Mouse (Mus musculus) kidney, embryonic 15.5 days (tissue): Measurements from ENCODE around the gene Kif26b. TPM values are rescaled to one million over a fixed set of nuclear protein-coding genes. Genes with fewer than 3 reads are reported as not detected.

Experiments
- ATAC-seq: fragments of 200-750 bp; cut with Nextera tagmentation; replicated peaks from 2 replicates; pipeline ENCODE4 v1.8.0; 2017; ENCODE audit warnings: moderate TSS enrichment; ENCODE audit not compliant: low FRiP score
- H3K27ac ChIP-seq: fragments of 300-500 bp; sonication (generic); 2 replicates; pipeline ENCODE4 v1.5.1; 2015; ENCODE audit warnings: mild to moderate bottlenecking, inconsistent platforms
- H3K27me3 ChIP-seq: fragments of 300-500 bp; sonication (generic); 2 replicates; pipeline ENCODE4 v1.6.1; 2015; ENCODE audit warnings: inconsistent platforms
- H3K36me3 ChIP-seq: fragments of 300-500 bp; sonication (generic); 2 replicates; pipeline ENCODE4 v1.6.1; 2015; ENCODE audit warnings: inconsistent platforms
- H3K4me1 ChIP-seq: fragments of 300-500 bp; sonication (generic); 2 replicates; pipeline ENCODE4 v1.6.1; 2015; ENCODE audit warnings: inconsistent platforms
- H3K4me2 ChIP-seq: fragments of 300-500 bp; sonication (generic); 2 replicates; pipeline ENCODE4 v1.6.1; 2015; ENCODE audit warnings: moderate library complexity, mild to moderate bottlenecking, inconsistent platforms
- H3K4me3 ChIP-seq: fragments of 300-500 bp; sonication (generic); replicated peaks from 2 replicates; pipeline ENCODE4 v1.5.1; 2015; ENCODE audit warnings: mild to moderate bottlenecking, inconsistent platforms
- H3K9ac ChIP-seq: fragments of 300-500 bp; sonication (generic); 2 replicates; pipeline ENCODE4 v1.6.1; 2015; ENCODE audit warnings: mild to moderate bottlenecking, inconsistent platforms
- H3K9me3 ChIP-seq: fragments of 300-500 bp; sonication (generic); replicated peaks from 2 replicates; pipeline ENCODE4 v1.6.1; 2016; ENCODE audit warnings: inconsistent platforms
- WGBS: fragments of 180-500 bp; shearing (Covaris S2); methylation state at CpG from one replicate; pipeline ENCODE4 v1.1.7; 2015; ENCODE audit warnings: mixed read lengths; 5-methylcytosine and 5-hydroxymethylcytosine counted together
- polyA plus RNA-seq: library from polyadenylated mRNA; unstranded; fragments of >200 nt; fragmentation: Nextera tagmentation; extraction: Ambion mirVana; gene quantifications from 2 replicates; pipeline ENCODE4 v1.2.1, GENCODE M21; 2015

The Kif26b gene
- polyA plus RNA-seq, 1 experiment from 2014 or later = 13.2 TPM

GRCm38 (mm10) chr1:178762125-178762741, 233.3 kb downstream of the Kif26b start:
- H3K27me3 ChIP-seq = no peaks in the 10 kb centered on the region
- WGBS = 85% methylated on average over 3 of the region's 3 CpGs
- H3K4me3 ChIP-seq = no peak overlapping the region
- no peaks in the 10 kb centered on the region for H3K9me3 ChIP-seq
- no peak overlapping the region for H3K4me2 ChIP-seq
- H3K4me1 ChIP-seq = 0 out of 2 replicates have a peak, but pooled peaks cover 3% of the 10 kb centered on the region
- no peak for ATAC-seq
- no peak overlapping the region for H3K9ac ChIP-seq
- no peaks in the 10 kb centered on the region for H3K36me3 ChIP-seq
- H3K27ac ChIP-seq = no peak overlapping the region

- WGBS = 65% methylated on average over 4 of the region's 4 CpGs
- Histone ChIP-seq H3K4me2 (no peak overlapping the region), H3K4me1 (no peaks in the 10 kb centered on the region), H3K9ac (no peak overlapping the region), H3K27me3 (no peaks in the 10 kb centered on the region), H3K4me3 (no peak overlapping the region), H3K36me3 (no peaks in the 10 kb centered on the region), H3K27ac (no peak overlapping the region), H3K9me3 (no peaks in the 10 kb centered on the region)
- no peak for ATAC-seq
These were observed 236.0 kb downstream of the Kif26b start for GRCm38 (mm10) chr1:178764914-178765313.

GRCm38 (mm10) chr1:178765650-178766049, 236.7 kb downstream of the Kif26b start:
- no peak for ATAC-seq
- 74% methylated on average over 2 of the region's 2 CpGs for WGBS

GRCm38 (mm10) chr1:178768976-178769375, 240.1 kb downstream of the Kif26b start:
- no peak for ATAC-seq
- no peak overlapping the region for H3K9ac ChIP-seq

More at GRCm38 (mm10) chr1:178765650-178766049, 236.7 kb downstream of the Kif26b start:
- Histone ChIP-seq H3K9ac (no peak overlapping the region), H3K27me3 (no peaks in the 10 kb centered on the region), H3K4me3 (no peak overlapping the region), H3K9me3 (no peaks in the 10 kb centered on the region), H3K4me2 (no peak overlapping the region), H3K4me1 (no peaks in the 10 kb centered on the region), H3K36me3 (no peaks in the 10 kb centered on the region), H3K27ac (no peak overlapping the region)

GRCm38 (mm10) chr1:178769988-178770387, 241.1 kb downstream of the Kif26b start:
- H3K27ac ChIP-seq = no peak overlapping the region
- no peak overlapping the region for H3K4me3 ChIP-seq
- ATAC-seq = no peak
- no peak overlapping the region for H3K9ac ChIP-seq
- no peak overlapping the region for H3K4me2 ChIP-seq
- no peaks in the 10 kb centered on the region for H3K36me3 ChIP-seq
- no peaks in the 10 kb centered on the region for H3K9me3 ChIP-seq
- H3K4me1 ChIP-seq = no peaks in the 10 kb centered on the region
- no peaks in the 10 kb centered on the region for H3K27me3 ChIP-seq
- 82% methylated on average over 6 of the region's 6 CpGs for WGBS

More at GRCm38 (mm10) chr1:178768976-178769375, 240.1 kb downstream of the Kif26b start:
- Histone ChIP-seq H3K4me1 (no peaks in the 10 kb centered on the region), H3K9me3 (no peaks in the 10 kb centered on the region), H3K27me3 (no peaks in the 10 kb centered on the region), H3K36me3 (no peaks in the 10 kb centered on the region), H3K4me2 (no peak overlapping the region), H3K27ac (no peak overlapping the region), H3K4me3 (no peak overlapping the region)
- WGBS = 80% methylated on average over 4 of the region's 4 CpGs

- WGBS = 69% methylated on average over 5 of the region's 7 CpGs
- Histone ChIP-seq H3K4me1 (no peaks in the 10 kb centered on the region), H3K9me3 (no peaks in the 10 kb centered on the region), H3K36me3 (no peaks in the 10 kb centered on the region), H3K4me2 (no peak overlapping the region), H3K27me3 (no peaks in the 10 kb centered on the region), H3K4me3 (no peak overlapping the region), H3K9ac (no peak overlapping the region), H3K27ac (no peak overlapping the region)
- ATAC-seq = no peak
These were observed 241.9 kb downstream of the Kif26b start for GRCm38 (mm10) chr1:178770626-178771362.

GRCm38 (mm10) chr1:178779742-178780141, 250.8 kb downstream of the Kif26b start:
- Histone ChIP-seq H3K27ac (no peak overlapping the region), H3K9ac (no peak overlapping the region), H3K4me1 (no peaks in the 10 kb centered on the region), H3K27me3 (no peaks in the 10 kb centered on the region), H3K36me3 (no peaks in the 10 kb centered on the region), H3K4me2 (no peak overlapping the region), H3K9me3 (no peaks in the 10 kb centered on the region; the same call in 1 of the 2 replicates), H3K4me3 (no peak overlapping the region)
- ATAC-seq = no peak
- WGBS = 40% methylated on average over 2 of the region's 2 CpGs

GRCm38 (mm10) chr1:178784043-178784442, 255.1 kb downstream of the Kif26b start:
- Histone ChIP-seq H3K4me1 (no peaks in the 10 kb centered on the region), H3K36me3 (no peaks in the 10 kb centered on the region), H3K27ac (no peak overlapping the region), H3K27me3 (no peaks in the 10 kb centered on the region), H3K4me2 (no peak overlapping the region), H3K4me3 (no peak overlapping the region), H3K9me3 (no peaks in the 10 kb centered on the region), H3K9ac (no peak overlapping the region)
- no peak for ATAC-seq
- 97% methylated on average over 6 of the region's 6 CpGs for WGBS

- Histone ChIP-seq H3K4me3 (no peak overlapping the region), H3K27ac (no peak overlapping the region), H3K9ac (no peak overlapping the region), H3K9me3 (no peaks in the 10 kb centered on the region), H3K4me2 (no peak overlapping the region), H3K36me3 (no peaks in the 10 kb centered on the region), H3K4me1 (no peaks in the 10 kb centered on the region), H3K27me3 (no peaks in the 10 kb centered on the region)
- no peak for ATAC-seq
- WGBS = 55% methylated on average over 1 of the region's 1 CpGs
These were observed 262.3 kb downstream of the Kif26b start for GRCm38 (mm10) chr1:178791266-178791665.

GRCm38 (mm10) chr1:178792726-178793125, 263.8 kb downstream of the Kif26b start:
- Histone ChIP-seq H3K27ac (no peak overlapping the region), H3K4me2 (no peak overlapping the region), H3K36me3 (no peaks in the 10 kb centered on the region), H3K4me1 (peaks cover 3% of the 10 kb centered on the region; the same call in 1 of the 2 replicates), H3K4me3 (no peak overlapping the region), H3K9me3 (no peaks in the 10 kb centered on the region), H3K27me3 (no peaks in the 10 kb centered on the region), H3K9ac (no peak overlapping the region)
- 89% methylated on average over 5 of the region's 5 CpGs for WGBS
- ATAC-seq = no peak

GRCm38 (mm10) chr1:178794866-178795265, 265.9 kb downstream of the Kif26b start:
- Histone ChIP-seq H3K27me3 (no peaks in the 10 kb centered on the region), H3K4me1 (peaks cover 9% of the 10 kb centered on the region; the same call in 1 of the 2 replicates)
- ATAC-seq = no peak

GRCm38 (mm10) chr1:178797388-178797787, 268.5 kb downstream of the Kif26b start:
- H3K4me2 ChIP-seq = no peak overlapping the region
- no peaks in the 10 kb centered on the region for H3K9me3 ChIP-seq
- 90% methylated on average over 2 of the region's 2 CpGs for WGBS
- H3K27me3 ChIP-seq = no peaks in the 10 kb centered on the region
- ATAC-seq = no peak
- H3K9ac ChIP-seq = no peak overlapping the region
- no peaks in the 10 kb centered on the region for H3K36me3 ChIP-seq
- H3K4me3 ChIP-seq = no peak overlapping the region
- H3K4me1 ChIP-seq = peaks cover 9% of the 10 kb centered on the region; the same call in 1 of the 2 replicates
- no peak overlapping the region for H3K27ac ChIP-seq

More at GRCm38 (mm10) chr1:178794866-178795265, 265.9 kb downstream of the Kif26b start:
- H3K36me3 ChIP-seq = no peaks in the 10 kb centered on the region
- no peak overlapping the region for H3K27ac ChIP-seq
- 87% methylated on average over 7 of the region's 7 CpGs for WGBS
- no peaks in the 10 kb centered on the region for H3K9me3 ChIP-seq
- H3K4me3 ChIP-seq = no peak overlapping the region
- H3K4me2 ChIP-seq = no peak overlapping the region
- no peak overlapping the region for H3K9ac ChIP-seq
